Mouse (Mus musculus) forebrain, embryonic 16.5 days (tissue): Measurements from ENCODE around the gene Rxfp4. TPM values are rescaled to one million over a fixed set of nuclear protein-coding genes. Genes with fewer than 3 reads are reported as not detected.

Experiments
- ATAC-seq: fragments of 200-750 bp; cut with Nextera tagmentation; 2 replicates; pipeline ENCODE4 v1.8.0; 2017; ENCODE audit warnings: mild to moderate bottlenecking, moderate library complexity
- H3K27ac ChIP-seq: fragments of 300-500 bp; sonication (generic); 2 replicates; pipeline ENCODE4 v1.5.1; 2014; ENCODE audit warnings: low read length, control low read depth
- H3K27me3 ChIP-seq: fragments of 300-500 bp; sonication (generic); replicated peaks from 2 replicates; pipeline ENCODE4 v1.6.1; 2014; ENCODE audit warnings: low read length; ENCODE audit not compliant: control insufficient read depth, insufficient read depth
- H3K36me3 ChIP-seq: fragments of 300-500 bp; sonication (generic); 2 replicates; pipeline ENCODE4 v1.6.1; 2014; ENCODE audit not compliant: control insufficient read depth, insufficient read depth
- H3K4me1 ChIP-seq: fragments of 300-500 bp; sonication (generic); replicated peaks from 2 replicates; pipeline ENCODE4 v1.6.1; 2014; ENCODE audit warnings: low read length; ENCODE audit not compliant: control insufficient read depth, insufficient read depth
- H3K4me2 ChIP-seq: fragments of 300-500 bp; sonication (generic); 2 replicates; pipeline ENCODE4 v1.6.1; 2014; ENCODE audit warnings: mild to moderate bottlenecking, low read length, control low read depth
- H3K4me3 ChIP-seq: fragments of 300-500 bp; sonication (generic); replicated peaks from 2 replicates; pipeline ENCODE4 v1.5.1; 2014; ENCODE audit warnings: mild to moderate bottlenecking, low read length, control low read depth
- H3K9ac ChIP-seq: fragments of 300-500 bp; sonication (generic); replicated peaks from 2 replicates; pipeline ENCODE4 v1.6.1; 2014; ENCODE audit warnings: low read depth, low read length, control low read depth
- H3K9me3 ChIP-seq: fragments of 300-500 bp; sonication (generic); 2 replicates; pipeline ENCODE4 v1.6.1; 2016; ENCODE audit warnings: low read length; ENCODE audit not compliant: control insufficient read depth
- whole genome bisulfite sequencing: fragments of 180-500 bp; shearing (Covaris S2); extraction: QIAGEN DNeasy Blood & Tissue Kit; methylation state at CpG from one replicate; pipeline ENCODE4 v1.1.7; 2014; 5-methylcytosine and 5-hydroxymethylcytosine counted together
- polyA plus RNA-seq: library from polyadenylated mRNA; unstranded; fragments of >200 nt; fragmentation: Nextera tagmentation; extraction: Ambion mirVana; gene quantifications from 2 replicates; pipeline ENCODE4 v1.2.1, GENCODE M21; 2015

The Rxfp4 gene
- polyA plus RNA-seq, 1 experiment from 2014 or later, result not detected

- Histone ChIP-seq H3K9me3 (no peaks in the 10 kb centered on the region), H3K4me2 (no peak overlapping the region), H3K4me3 (no peak overlapping the region), H3K27me3 (no peaks in the 10 kb centered on the region), H3K27ac (no peak overlapping the region), H3K4me1 (no peaks in the 10 kb centered on the region), H3K36me3 (peaks cover 57% of the 10 kb centered on the region), H3K9ac (no peak overlapping the region)
- ATAC-seq, result no peak
- WGBS, result 87% methylated on average over 6 of the region's 6 CpGs
Observed at GRCm38 (mm10) chr3:88646426-88646995, 6.4 kb downstream of the Rxfp4 start.

- H3K9me3 ChIP-seq, result no peaks in the 10 kb centered on the region
- no peak overlapping the region for H3K4me3 ChIP-seq
- H3K9ac ChIP-seq, result no peak overlapping the region
- 91% methylated on average over 12 of the region's 12 CpGs for WGBS
- no peaks in the 10 kb centered on the region for H3K4me1 ChIP-seq
- H3K27me3 ChIP-seq, result no peaks in the 10 kb centered on the region
- no peak overlapping the region for H3K27ac ChIP-seq
- ATAC-seq, result no peak
- peaks cover 57% of the 10 kb centered on the region for H3K36me3 ChIP-seq
- H3K4me2 ChIP-seq, result no peak overlapping the region
Observed at GRCm38 (mm10) chr3:88645937-88646336, 7.0 kb downstream of the Rxfp4 start.

- no peaks in the 10 kb centered on the region for H3K9me3 ChIP-seq
- 81% methylated on average over 5 of the region's 5 CpGs for whole genome bisulfite sequencing
Observed at GRCm38 (mm10) chr3:88643078-88643477, 9.9 kb downstream of the Rxfp4 start.

GRCm38 (mm10) chr3:88640676-88641075 lies 12.3 kb downstream of the Rxfp4 start:
- no peak overlapping the region for H3K4me2 ChIP-seq
- WGBS, result 81% methylated on average over 1 of the region's 1 CpGs
- peaks cover 64% of the 10 kb centered on the region for H3K36me3 ChIP-seq
- peak; percentile 57; the same call in 1 of the 2 replicates for ATAC-seq
- H3K27me3 ChIP-seq, result no peaks in the 10 kb centered on the region
- H3K27ac ChIP-seq, result no peak overlapping the region
- no peak overlapping the region for H3K9ac ChIP-seq
- no peaks in the 10 kb centered on the region for H3K4me1 ChIP-seq
- H3K4me3 ChIP-seq, result no peak overlapping the region
- H3K9me3 ChIP-seq, result no peaks in the 10 kb centered on the region

More at GRCm38 (mm10) chr3:88643078-88643477, 9.9 kb downstream of the Rxfp4 start:
- no peaks in the 10 kb centered on the region for H3K27me3 ChIP-seq
- H3K9ac ChIP-seq, result no peak overlapping the region
- no peak for ATAC-seq
- H3K4me1 ChIP-seq, result no peaks in the 10 kb centered on the region
- peaks cover 67% of the 10 kb centered on the region for H3K36me3 ChIP-seq
- H3K27ac ChIP-seq, result no peak overlapping the region
- H3K4me3 ChIP-seq, result no peak overlapping the region
- H3K4me2 ChIP-seq, result no peak overlapping the region

GRCm38 (mm10) chr3:88639239-88639638 lies 13.7 kb downstream of the Rxfp4 start:
- Histone ChIP-seq H3K27me3 (no peaks in the 10 kb centered on the region), H3K9ac (no peak overlapping the region), H3K4me3 (no peak overlapping the region), H3K9me3 (no peaks in the 10 kb centered on the region), H3K27ac (no peak overlapping the region), H3K36me3 (peaks cover 68% of the 10 kb centered on the region), H3K4me1 (no peaks in the 10 kb centered on the region), H3K4me2 (no peak overlapping the region)
- 97% methylated on average over 12 of the region's 12 CpGs for WGBS
- no peak for ATAC-seq

- no peaks in the 10 kb centered on the region for H3K9me3 ChIP-seq
- peaks cover 58% of the 10 kb centered on the region for H3K36me3 ChIP-seq
- H3K4me1 ChIP-seq, result no peaks in the 10 kb centered on the region
- WGBS, result 98% methylated on average over 5 of the region's 5 CpGs
- H3K27ac ChIP-seq, result no peak overlapping the region
- no peak overlapping the region for H3K9ac ChIP-seq
- ATAC-seq, result no peak
- no peaks in the 10 kb centered on the region for H3K27me3 ChIP-seq
- no peak overlapping the region for H3K4me3 ChIP-seq
- H3K4me2 ChIP-seq, result no peak overlapping the region
Observed at GRCm38 (mm10) chr3:88637134-88637533, 15.8 kb downstream of the Rxfp4 start.

GRCm38 (mm10) chr3:88636555-88636986 lies 16.4 kb downstream of the Rxfp4 start:
- ATAC-seq, result no peak
- Histone ChIP-seq H3K27me3 (no peaks in the 10 kb centered on the region), H3K27ac (no peak overlapping the region), H3K4me1 (no peaks in the 10 kb centered on the region), H3K9me3 (no peaks in the 10 kb centered on the region), H3K36me3 (peaks cover 62% of the 10 kb centered on the region), H3K4me2 (no peak overlapping the region), H3K9ac (no peak overlapping the region), H3K4me3 (no peak overlapping the region)
- WGBS, result 87% methylated on average over 8 of the region's 8 CpGs

GRCm38 (mm10) chr3:88635506-88636275 lies 17.3 kb downstream of the Rxfp4 start:
- no peaks in the 10 kb centered on the region for H3K4me1 ChIP-seq
- no peak for ATAC-seq

GRCm38 (mm10) chr3:88633056-88633455 lies 19.9 kb downstream of the Rxfp4 start:
- H3K4me3 ChIP-seq, result no peak overlapping the region
- 0 out of 2 replicates have a peak, but pooled peaks cover 4% of the 10 kb centered on the region for H3K4me1 ChIP-seq
- H3K36me3 ChIP-seq, result peaks cover 55% of the 10 kb centered on the region
- no peak for ATAC-seq
- no peak overlapping the region for H3K4me2 ChIP-seq
- no peaks in the 10 kb centered on the region for H3K27me3 ChIP-seq
- no peaks in the 10 kb centered on the region for H3K9me3 ChIP-seq
- H3K9ac ChIP-seq, result no peak overlapping the region
- H3K27ac ChIP-seq, result no peak overlapping the region
- 94% methylated on average over 10 of the region's 10 CpGs for WGBS

More at GRCm38 (mm10) chr3:88635506-88636275, 17.3 kb downstream of the Rxfp4 start:
- Histone ChIP-seq H3K4me2 (no peak overlapping the region), H3K4me3 (no peak overlapping the region), H3K9me3 (no peaks in the 10 kb centered on the region), H3K36me3 (peaks cover 64% of the 10 kb centered on the region), H3K27ac (no peak overlapping the region), H3K9ac (no peak overlapping the region), H3K27me3 (no peaks in the 10 kb centered on the region)
- 91% methylated on average over 19 of the region's 19 CpGs for WGBS
